Mouse (Mus musculus) ZHBTc4 (cell line): ENCODE measurements around the gene Mre11a.
A peak's percentile ranks its signal among the peaks of the same experiment; 100 is the strongest.

Experiments
- DNase-seq: peaks from one replicate; pipeline ENCODE4 v3.0.0-alpha.2; 2011; ENCODE audit warnings: low read depth, low spot score

Mre11a gene

GRCm38 (mm10) chr9:14821396-14821795 lies 36.9 kb downstream of the Mre11a start:
- no peak for DNase-seq

- no peak for DNase-seq
Measured at GRCm38 (mm10) chr9:14824840-14825239, 40.4 kb downstream of the Mre11a start.

GRCm38 (mm10) chr9:14827875-14828274 lies 43.4 kb downstream of the Mre11a start:
- no peak for DNase-seq

- DNase-seq, result no peak
Measured at GRCm38 (mm10) chr9:14832046-14832445, 47.6 kb downstream of the Mre11a start.

- no peak for DNase-seq
Measured at GRCm38 (mm10) chr9:14835335-14836075, 51.1 kb downstream of the Mre11a start.

GRCm38 (mm10) chr9:14839527-14839926 lies 55.1 kb downstream of the Mre11a start:
- DNase-seq, result no peak

GRCm38 (mm10) chr9:14839970-14840369 lies 55.5 kb downstream of the Mre11a start:
- DNase-seq, result no peak

- peak; percentile 32 for DNase-seq
Measured at GRCm38 (mm10) chr9:14841878-14842761, 57.7 kb downstream of the Mre11a start.

- DNase-seq, result no peak
Measured at GRCm38 (mm10) chr9:14843311-14843857, 58.9 kb downstream of the Mre11a start.

- no peak for DNase-seq
Measured at GRCm38 (mm10) chr9:14843901-14844300, 59.4 kb downstream of the Mre11a start.

GRCm38 (mm10) chr9:14846428-14846827 lies 62.0 kb downstream of the Mre11a start:
- DNase-seq, result peak; percentile 87

- no peak for DNase-seq
Measured at GRCm38 (mm10) chr9:14848267-14848935, 63.9 kb downstream of the Mre11a start.

GRCm38 (mm10) chr9:14854585-14854984 lies 70.1 kb downstream of the Mre11a start:
- peak; percentile 82 for DNase-seq

GRCm38 (mm10) chr9:14856922-14857654 lies 72.6 kb downstream of the Mre11a start:
- DNase-seq, result no peak

GRCm38 (mm10) chr9:14858170-14858706 lies 73.8 kb downstream of the Mre11a start:
- DNase-seq, result no peak

- DNase-seq, result peak; percentile 51
Measured at GRCm38 (mm10) chr9:14858782-14859181, 74.3 kb downstream of the Mre11a start.

- peak; percentile 74 for DNase-seq
Measured at GRCm38 (mm10) chr9:14859868-14860639, 75.6 kb downstream of the Mre11a start, which contains the start of gene Gpr83. Gene Gpr83 (plus strand): TSS chr9:14860210.

GRCm38 (mm10) chr9:14863126-14863525 lies 78.7 kb downstream of the Mre11a start:
- no peak for DNase-seq

GRCm38 (mm10) chr9:14864726-14865125 lies 80.3 kb downstream of the Mre11a start:
- DNase-seq, result no peak

GRCm38 (mm10) chr9:14866957-14867356 lies 82.5 kb downstream of the Mre11a start:
- DNase-seq, result peak; percentile 67
